Mouse (Mus musculus) bone marrow macrophage, adult 2 months (primary cell): ENCODE results near the gene Hesx1.

Source experiments
- CTCF ChIP-seq: IDR thresholded peaks from 2 replicates; pipeline ENCODE4 v1.5.1; 2012; ENCODE audit warnings: low read depth, mild to moderate bottlenecking, low read length, moderate library complexity
- POLR2A ChIP-seq: IDR thresholded peaks from 2 replicates; pipeline ENCODE4 v1.6.1; 2012; ENCODE audit warnings: mild to moderate bottlenecking, low read depth, low read length, borderline replicate concordance

GRCm38 (mm10) chr14:26977500-26977899 lies 16.7 kb upstream of the Hesx1 start:
- TF ChIP-seq POLR2A (no peak), CTCF (no peak)
